Mouse (Mus musculus) embryonic stem cell, embryonic (primary cell): ENCODE measurements around the gene Gm128.

ENCODE experiments used
- CTCF ChIA-PET, 4 experiments: fragments of 300-600 bp in 2 of 4; fragments of 350-600 bp in 2 of 4; sonication (Branson Sonifier 250); formaldehyde crosslinking; loops; one replicate each; lab custom pipeline; 2022; ENCODE audit warnings: inconsistent platforms in 2 of 4; lab: Charles Lee
- POLR2A ChIA-PET, 4 experiments: fragments of 300-600 bp in 2 of 4; fragments of 350-600 bp in 2 of 4; sonication (Branson Sonifier 250); formaldehyde crosslinking; loops; one replicate each; lab custom pipeline; 2022; ENCODE audit warnings: antibody characterized with exemption in 4 of 4, inconsistent platforms in 1 of 4; lab: Charles Lee

Gene Gm128

DNA sequence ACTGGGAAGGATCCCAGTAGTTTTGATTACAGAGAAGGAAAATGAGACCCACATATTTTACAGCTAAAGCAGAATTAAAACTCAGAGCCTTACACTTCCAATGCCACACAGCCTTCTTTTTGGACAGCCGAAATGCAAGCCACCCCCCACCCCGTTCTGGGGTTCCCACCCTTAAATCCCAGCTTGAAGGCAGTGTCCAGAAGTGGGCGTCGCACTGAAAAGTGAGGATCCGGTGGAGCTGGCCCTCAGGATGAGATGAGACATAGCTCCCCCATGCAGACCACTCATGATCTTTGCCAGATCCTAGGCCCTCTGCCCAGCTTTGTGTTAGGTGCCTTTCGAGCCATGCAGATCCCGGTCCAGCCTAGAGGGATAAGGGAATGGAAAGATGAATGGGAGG is at the start of gene Gm128:
TSS of gene Gm128 (minus strand) at position 101 of the 400 bp plus-strand sequence.
- CTCF ChIA-PET, result interaction anchor here (0.6 to 2.4 kb wide), 6 partner anchors 10 to 143 kb away, joined by 3 to 7 read pairs (median 3); partner anchors contain the start of gene Anxa9 (in 1 of the 4)
- POLR2A ChIA-PET, result interaction anchor here (0.6 to 19.2 kb wide), 35 partner anchors 8 to 410 kb away, joined by 3 to 360 read pairs (median 5); partner anchors contain the start of genes Bnipl (in 3 of the 4), Gabpb2 (in 3 of the 4), Cdc42se1 (in 2 of the 4) and Mllt11 (in 2 of the 4)

DNA sequence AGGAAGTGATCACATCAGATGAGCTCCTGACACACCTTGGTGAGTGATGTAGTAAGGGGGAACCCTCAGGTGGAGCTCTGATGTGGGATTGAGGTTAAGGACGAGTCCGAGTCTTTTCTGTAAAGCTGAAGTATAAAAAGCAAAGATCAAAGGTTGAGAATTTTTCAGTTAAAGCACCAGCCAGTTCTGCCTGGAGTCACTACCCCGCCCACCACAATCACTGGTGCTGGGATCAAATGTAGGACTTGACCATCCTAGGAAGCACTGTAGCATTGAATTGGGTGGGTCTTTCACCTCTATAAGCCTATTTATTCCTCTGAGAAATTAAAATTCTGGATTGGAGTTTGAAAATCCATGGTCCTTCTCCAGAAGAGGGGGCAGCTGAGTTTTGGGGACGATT is 49.6 kb upstream of the Gm128 start:
- POLR2A ChIA-PET, result interaction anchor here in 3 of 4 experiments (0.7 to 2.5 kb wide), 27 partner anchors 9 to 660 kb away, joined by 3 to 13 read pairs (median 4); partner anchors contain the start of genes Mindy1 (in 3 of the 3), Prune1 (in 3 of the 3), Anxa9 (in 2 of the 3) and Arnt (in 1 of the 3)
- CTCF ChIA-PET, result interaction anchor here in 3 of 4 experiments (0.7 to 2.0 kb wide), 5 partner anchors 9 to 290 kb away, joined by 3 to 7 read pairs (median 3); partner anchors contain the start of gene Prune1 (in 2 of the 3)

DNA sequence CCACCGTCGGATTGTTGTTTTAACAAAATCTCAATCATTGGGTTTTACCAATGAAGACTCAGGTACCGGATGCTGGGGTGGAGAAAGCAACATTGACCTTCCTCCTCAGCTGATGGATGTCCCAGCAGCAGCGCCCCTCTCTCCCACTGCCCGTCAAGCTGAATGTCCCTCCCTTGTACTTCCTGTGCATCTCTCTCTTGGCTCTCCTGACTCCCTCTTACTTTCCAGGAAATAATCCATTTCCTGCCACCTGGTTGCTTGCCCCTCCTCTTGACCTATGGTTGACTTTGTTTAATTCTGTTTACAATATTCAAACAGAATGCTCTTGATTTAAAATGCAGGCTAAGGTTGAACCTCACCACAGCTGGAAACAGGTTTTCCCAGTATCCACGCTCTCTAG is 48.8 kb upstream of the Gm128 start:
- ChIA-PET CTCF (interaction anchor here in 3 of 4 experiments (1.4 to 2.0 kb wide), 4 partner anchors 8 to 21 kb away, joined by 3 to 7 read pairs (median 5); partner anchors contain the start of gene Prune1 (in 2 of the 3)), POLR2A (interaction anchor here in 3 of 4 experiments (0.5 to 6.6 kb wide), 30 partner anchors 8 to 385 kb away, joined by 3 to 36 read pairs (median 4); partner anchors contain the start of genes Mindy1 (in 3 of the 3), Prune1 (in 3 of the 3), Anxa9 (in 2 of the 3) and Arnt (in 1 of the 3))

DNA sequence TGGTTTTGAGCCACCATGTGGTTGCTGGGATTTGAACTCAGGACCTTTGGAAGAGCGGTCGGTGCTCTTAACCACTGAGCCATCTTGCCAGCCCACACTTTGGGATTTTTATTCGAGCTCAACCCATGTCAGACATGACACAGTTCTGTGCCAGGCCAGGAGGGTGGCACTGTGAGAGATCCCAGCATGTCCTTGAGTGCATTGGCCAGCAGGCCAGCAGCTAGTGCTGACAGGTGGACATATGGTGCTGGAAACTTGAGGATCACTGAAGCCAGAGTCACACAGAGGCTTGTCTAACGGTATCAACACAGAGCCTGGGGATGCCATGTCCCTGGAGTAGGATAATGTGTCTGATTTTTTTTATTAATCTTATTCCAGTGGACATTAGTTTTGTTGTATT is 48.0 kb upstream of the Gm128 start:
- ChIA-PET CTCF (interaction anchor here in 3 of 4 experiments (0.5 to 2.0 kb wide), 4 partner anchors 7 to 76 kb away, joined by 3 to 7 read pairs (median 6); partner anchors contain the start of gene Prune1 (in 1 of the 3)), POLR2A (interaction anchor here in 2 of 4 experiments (0.5 to 6.6 kb wide), 10 partner anchors 8 to 386 kb away, joined by 3 to 36 read pairs (median 4); partner anchors contain the start of genes Prune1 (in 2 of the 2), Mindy1 (in 1 of the 2) and Mllt11 (in 1 of the 2))

DNA sequence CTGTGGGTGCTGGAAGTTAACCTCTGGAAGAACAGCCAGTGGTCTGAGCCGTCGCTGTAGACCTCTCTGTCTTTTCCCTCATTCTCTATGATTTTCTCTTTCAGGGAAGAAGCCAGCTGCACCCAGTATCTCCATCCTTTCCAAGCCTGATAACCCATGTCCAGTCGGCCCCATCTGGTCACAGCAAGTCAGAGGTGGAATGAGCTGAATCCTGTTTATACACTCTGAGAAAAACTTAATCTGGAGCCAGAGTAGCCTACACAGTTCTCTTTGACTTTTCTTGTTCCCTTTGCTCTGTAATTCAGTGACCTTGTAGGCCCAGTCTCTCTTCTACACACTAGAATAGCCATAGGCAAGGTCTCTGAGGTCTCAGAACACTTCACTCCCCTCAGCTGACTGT is 46.1 kb upstream of the Gm128 start:
- POLR2A ChIA-PET, result interaction anchor here in 3 of 4 experiments (0.6 to 6.6 kb wide), 9 partner anchors 9 to 111 kb away, joined by 3 to 36 read pairs (median 3); partner anchors contain the start of genes Anxa9 (in 1 of the 3) and Gabpb2 (in 1 of the 3)
- CTCF ChIA-PET, result interaction anchor here in 1 of 4 experiments (1.2 kb wide), 1 partner anchor 23 kb away, joined by 4 read pairs; no protein-coding TSS in a partner anchor

DNA sequence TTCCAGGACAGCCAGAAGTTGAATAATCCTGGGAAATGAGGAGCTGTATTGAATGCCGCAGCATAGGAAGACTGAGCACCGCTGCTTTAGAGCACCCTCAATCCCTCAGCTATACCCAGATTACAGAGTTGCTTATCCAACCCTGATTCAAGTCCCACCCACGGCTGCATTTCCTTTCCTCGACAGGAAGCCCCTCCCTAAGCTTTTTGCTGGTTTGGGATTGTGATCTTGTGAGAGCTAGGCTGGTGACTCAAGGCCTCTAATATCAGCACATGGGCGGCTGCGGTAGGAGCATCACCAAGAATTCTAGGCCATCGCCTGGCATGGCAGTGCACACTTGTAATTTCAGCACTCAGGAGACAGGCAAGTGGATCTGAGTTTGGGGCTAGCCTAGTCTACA is 45.1 kb upstream of the Gm128 start:
- ChIA-PET POLR2A (interaction anchor here in 3 of 4 experiments (0.6 to 6.6 kb wide), 16 partner anchors 8 to 596 kb away, joined by 3 to 36 read pairs (median 4); partner anchors contain the start of genes Cers2 (in 1 of the 3), Ciart (in 1 of the 3) and Gabpb2 (in 1 of the 3)), CTCF (interaction anchor here in 2 of 4 experiments (0.9 to 1.1 kb wide), 2 partner anchors 24 to 69 kb away, joined by 3 read pairs; partner anchors contain the start of gene Gabpb2 (in 1 of the 2))

DNA sequence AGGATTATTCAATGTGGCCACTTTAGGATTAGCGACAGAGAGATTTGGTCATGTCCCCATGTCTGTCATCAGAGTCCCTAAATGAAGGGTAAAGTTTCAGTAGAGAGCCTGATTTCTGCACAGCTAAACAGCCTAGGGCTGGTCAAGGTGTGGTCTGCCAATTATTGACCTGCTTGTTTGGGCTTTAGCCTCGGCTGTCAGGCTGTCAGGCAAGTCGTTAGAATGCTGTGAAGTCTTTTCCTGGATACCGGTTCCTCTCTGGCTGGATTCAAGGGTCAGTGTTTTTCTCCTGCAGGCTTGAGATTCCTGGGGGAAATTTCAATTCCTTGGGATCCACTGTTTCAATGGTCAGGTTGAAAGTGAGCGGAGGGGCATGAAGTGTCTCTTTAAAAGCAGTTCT is 44.6 kb upstream of the Gm128 start:
- POLR2A ChIA-PET, result interaction anchor here (0.6 to 6.6 kb wide), 17 partner anchors 9 to 585 kb away, joined by 3 to 36 read pairs (median 4); partner anchors contain the start of genes Cers2 (in 1 of the 4), Gabpb2 (in 1 of the 4) and Mrps21 (in 1 of the 4)
- CTCF ChIA-PET, result interaction anchor here (0.5 to 1.1 kb wide), 5 partner anchors 9 to 228 kb away, joined by 3 to 7 read pairs (median 4); partner anchors contain the start of gene Gabpb2 (in 1 of the 4)

DNA sequence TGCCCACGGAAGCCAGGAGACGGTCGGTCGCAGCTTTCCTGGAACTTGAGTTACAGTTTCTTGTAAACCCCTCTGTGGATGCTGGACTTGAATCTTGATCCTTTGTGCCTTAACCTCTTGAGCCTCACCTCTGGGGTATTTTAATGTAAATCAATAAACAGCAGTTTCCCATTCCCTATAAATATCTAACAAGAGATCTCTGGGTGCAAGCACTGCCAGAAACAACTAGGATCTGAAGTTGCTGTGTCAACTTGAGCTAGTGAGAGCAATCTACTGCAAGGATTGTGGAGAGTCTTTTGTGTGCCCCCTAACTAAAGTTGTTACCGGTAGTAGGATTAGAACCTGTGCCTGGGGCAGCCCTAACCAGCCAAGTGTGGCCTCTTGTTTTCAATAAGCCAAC is 44.0 kb upstream of the Gm128 start:
- POLR2A ChIA-PET, result interaction anchor here (0.6 to 6.6 kb wide), 17 partner anchors 9 to 665 kb away, joined by 3 to 51 read pairs (median 4); partner anchors contain the start of genes Cers2 (in 2 of the 4), Cdc42se1 (in 1 of the 4), Gabpb2 (in 1 of the 4) and Mllt11 (in 1 of the 4)
- CTCF ChIA-PET, result interaction anchor here in 2 of 4 experiments (0.7 to 1.0 kb wide), 2 partner anchors 10 to 87 kb away, joined by 4 to 7 read pairs; no protein-coding TSS in a partner anchor

DNA sequence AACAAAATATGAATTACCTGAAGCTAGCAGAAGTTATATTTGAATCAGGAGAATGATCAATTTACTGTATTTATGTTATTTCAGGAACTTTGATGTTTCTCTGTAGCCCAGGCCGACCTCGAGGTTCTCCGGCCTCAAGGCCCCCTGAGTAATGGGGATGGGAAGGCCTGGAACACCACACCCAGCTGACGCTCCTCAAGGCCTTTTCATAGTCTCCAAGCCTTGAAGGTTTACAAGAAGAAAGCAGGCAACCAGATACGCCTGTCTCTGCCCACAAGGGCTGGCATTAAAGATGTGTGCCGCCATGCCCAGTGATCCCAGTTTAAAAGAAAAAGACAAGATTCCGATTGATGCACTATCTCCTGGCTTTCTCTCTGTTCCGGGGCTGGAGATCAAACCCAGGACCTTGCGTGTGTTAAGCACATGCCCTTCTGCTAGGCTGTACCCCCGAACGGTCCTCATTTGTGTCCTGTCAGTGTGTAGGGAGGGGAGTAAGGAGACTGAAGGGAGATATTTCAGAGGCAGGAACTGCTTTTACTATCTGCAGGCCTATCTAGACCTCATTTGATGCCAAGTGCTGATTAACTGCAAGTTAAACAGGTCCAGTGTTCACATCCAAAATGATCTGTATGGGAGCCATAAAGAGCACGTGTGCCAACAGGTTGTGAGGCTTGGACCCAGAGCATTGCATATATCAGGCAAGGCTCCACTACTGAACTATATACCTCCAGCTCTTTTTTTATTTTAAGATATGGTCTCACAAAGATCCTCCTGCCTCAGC is 43.3 kb upstream of the Gm128 start:
- ChIA-PET CTCF (interaction anchor here in 2 of 4 experiments (1.0 to 1.9 kb wide), 2 partner anchors 11 to 26 kb away, joined by 4 to 7 read pairs; no protein-coding TSS in a partner anchor), POLR2A (interaction anchor here in 3 of 4 experiments (1.0 to 6.6 kb wide), 16 partner anchors 9 to 392 kb away, joined by 3 to 51 read pairs (median 6); partner anchors contain the start of genes Cers2 (in 2 of the 3), Cdc42se1 (in 1 of the 3), Gabpb2 (in 1 of the 3) and Gm128 (in 1 of the 3))

DNA sequence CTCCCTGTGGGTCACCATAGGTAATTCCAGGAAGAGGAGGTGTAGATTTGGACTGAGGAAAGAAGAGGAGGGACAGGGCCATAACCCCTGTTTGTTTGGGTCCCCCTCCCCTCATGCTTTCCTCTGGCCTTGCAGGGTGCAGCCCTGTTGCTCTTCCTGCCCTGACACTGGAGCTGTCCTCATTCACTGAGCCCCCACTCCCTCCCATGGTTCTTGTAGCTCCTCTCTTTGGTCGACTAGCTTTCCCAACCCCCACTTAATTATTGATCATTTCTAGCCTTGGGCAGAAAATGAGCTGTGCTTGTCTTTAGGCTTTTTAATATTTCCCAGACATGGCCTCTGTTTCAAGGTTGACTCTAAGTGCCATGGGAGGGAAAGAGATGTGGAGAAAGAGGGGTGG is 42.7 kb upstream of the Gm128 start:
- CTCF ChIA-PET, result interaction anchor here in 1 of 4 experiments (1.9 kb wide), 1 partner anchor 27 kb away, joined by 7 read pairs; no protein-coding TSS in a partner anchor

DNA sequence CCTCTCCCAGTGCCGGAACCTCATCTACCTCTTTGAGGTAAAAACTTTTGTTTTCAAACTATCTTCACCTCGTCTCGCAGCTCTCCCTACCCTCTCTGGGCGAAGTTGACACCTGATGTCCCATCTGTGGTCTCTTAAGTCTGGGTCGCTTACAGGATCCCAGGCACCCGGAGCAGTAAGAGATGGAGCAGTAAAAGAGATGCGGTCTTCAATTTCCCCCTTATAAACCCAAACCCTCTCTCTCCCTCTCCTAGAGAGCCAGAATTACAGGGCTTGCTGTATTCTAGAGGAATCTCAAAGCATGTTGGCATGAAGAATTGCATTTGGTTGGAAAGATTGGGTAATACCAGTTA is 42.2 kb upstream of the Gm128 start:
- CTCF ChIA-PET, result interaction anchor here in 3 of 4 experiments (0.6 to 1.9 kb wide), 4 partner anchors 27 to 67 kb away, joined by 3 to 7 read pairs (median 3); no protein-coding TSS in a partner anchor
- POLR2A ChIA-PET, result interaction anchor here in 3 of 4 experiments (0.6 to 6.6 kb wide), 17 partner anchors 8 to 173 kb away, joined by 4 to 51 read pairs (median 6); partner anchors contain the start of genes Gabpb2 (in 2 of the 3), Vps72 (in 2 of the 3), Cdc42se1 (in 1 of the 3) and Gm128 (in 1 of the 3)

More for the DNA sequence above, 42.7 kb upstream of the Gm128 start:
- POLR2A ChIA-PET, result interaction anchor here in 3 of 4 experiments (0.6 to 6.6 kb wide), 12 partner anchors 8 to 173 kb away, joined by 3 to 51 read pairs (median 8); partner anchors contain the start of genes Cdc42se1 (in 1 of the 3), Gabpb2 (in 1 of the 3), Gm128 (in 1 of the 3) and Mllt11 (in 1 of the 3)

DNA sequence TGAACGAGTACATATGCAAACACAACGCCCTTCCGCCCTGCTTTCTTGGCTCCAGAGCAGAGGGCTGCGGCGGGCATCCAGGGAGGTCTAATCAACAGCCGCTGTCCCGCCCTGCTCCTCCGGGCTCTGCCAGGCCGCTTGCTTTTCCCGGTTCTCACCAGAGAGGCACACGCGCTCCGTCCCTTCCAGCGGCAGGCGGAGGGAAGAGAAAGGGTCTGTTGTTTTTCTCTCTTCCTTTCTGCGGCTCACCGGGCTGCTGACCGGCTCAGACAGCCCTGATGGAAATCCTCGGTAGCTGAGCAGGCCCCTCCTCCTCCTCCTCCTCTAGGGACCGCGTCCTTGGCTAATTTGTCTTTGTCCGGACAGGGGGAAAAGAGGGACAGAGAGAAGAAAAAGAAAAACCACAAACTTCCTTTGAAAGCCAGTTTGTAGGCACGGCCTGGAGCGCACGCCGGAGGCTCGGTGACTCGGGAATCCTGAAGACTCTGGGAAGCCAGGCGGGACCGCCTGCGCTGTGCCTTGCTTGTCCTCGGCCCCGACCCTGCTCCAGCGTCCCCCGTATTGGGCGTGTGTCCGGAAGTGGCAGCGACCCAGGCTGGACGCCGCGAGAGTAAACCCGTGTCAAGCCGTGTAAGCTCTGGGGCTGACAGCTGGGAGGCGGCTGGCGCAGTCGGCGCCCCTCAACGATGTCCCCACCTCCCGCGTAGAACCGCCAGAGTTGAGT is 41.6 kb upstream of the Gm128 start:
- CTCF ChIA-PET, result interaction anchor here in 3 of 4 experiments (0.6 to 1.9 kb wide), 5 partner anchors 7 to 67 kb away, joined by 3 to 7 read pairs (median 3); no protein-coding TSS in a partner anchor
- POLR2A ChIA-PET, result interaction anchor here in 3 of 4 experiments (0.9 to 5.9 kb wide), 28 partner anchors 8 to 573 kb away, joined by 3 to 51 read pairs (median 5); partner anchors contain the start of genes Gabpb2 (in 2 of the 3), Mllt11 (in 2 of the 3), Cdc42se1 (in 1 of the 3) and Cers2 (in 1 of the 3)

DNA sequence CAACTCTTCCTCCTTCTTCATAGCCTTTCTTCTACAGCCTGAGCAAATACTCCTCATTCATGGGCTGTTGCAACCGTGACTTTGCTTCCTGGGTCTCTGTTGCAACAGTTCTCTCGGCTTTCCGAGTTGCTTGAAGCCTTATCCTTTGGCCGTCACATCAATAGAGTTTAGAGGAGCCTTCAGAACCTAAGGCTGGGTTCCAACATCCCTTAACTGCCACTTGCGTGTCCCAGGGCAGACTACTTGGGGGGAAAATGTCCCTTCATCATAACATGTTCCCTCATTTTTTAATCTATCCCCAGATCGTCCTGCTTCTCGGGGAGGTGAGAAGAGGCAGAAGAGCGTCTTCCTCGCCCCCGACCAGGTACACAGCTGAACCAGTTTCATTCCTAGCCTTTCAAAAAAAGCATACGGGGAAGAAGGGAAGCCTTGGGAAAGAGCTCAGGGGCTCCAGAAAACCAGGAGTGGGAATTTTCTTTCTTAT is 41.0 kb upstream of the Gm128 start:
- ChIA-PET CTCF (interaction anchor here (0.6 to 1.6 kb wide), 7 partner anchors 8 to 266 kb away, joined by 3 to 5 read pairs (median 3); no protein-coding TSS in a partner anchor), POLR2A (interaction anchor here (0.6 to 5.9 kb wide), 45 partner anchors 8 to 573 kb away, joined by 3 to 51 read pairs (median 4); partner anchors contain the start of genes Cers2 (in 2 of the 4), Gabpb2 (in 2 of the 4), Mllt11 (in 2 of the 4) and Bnipl (in 1 of the 4))

DNA sequence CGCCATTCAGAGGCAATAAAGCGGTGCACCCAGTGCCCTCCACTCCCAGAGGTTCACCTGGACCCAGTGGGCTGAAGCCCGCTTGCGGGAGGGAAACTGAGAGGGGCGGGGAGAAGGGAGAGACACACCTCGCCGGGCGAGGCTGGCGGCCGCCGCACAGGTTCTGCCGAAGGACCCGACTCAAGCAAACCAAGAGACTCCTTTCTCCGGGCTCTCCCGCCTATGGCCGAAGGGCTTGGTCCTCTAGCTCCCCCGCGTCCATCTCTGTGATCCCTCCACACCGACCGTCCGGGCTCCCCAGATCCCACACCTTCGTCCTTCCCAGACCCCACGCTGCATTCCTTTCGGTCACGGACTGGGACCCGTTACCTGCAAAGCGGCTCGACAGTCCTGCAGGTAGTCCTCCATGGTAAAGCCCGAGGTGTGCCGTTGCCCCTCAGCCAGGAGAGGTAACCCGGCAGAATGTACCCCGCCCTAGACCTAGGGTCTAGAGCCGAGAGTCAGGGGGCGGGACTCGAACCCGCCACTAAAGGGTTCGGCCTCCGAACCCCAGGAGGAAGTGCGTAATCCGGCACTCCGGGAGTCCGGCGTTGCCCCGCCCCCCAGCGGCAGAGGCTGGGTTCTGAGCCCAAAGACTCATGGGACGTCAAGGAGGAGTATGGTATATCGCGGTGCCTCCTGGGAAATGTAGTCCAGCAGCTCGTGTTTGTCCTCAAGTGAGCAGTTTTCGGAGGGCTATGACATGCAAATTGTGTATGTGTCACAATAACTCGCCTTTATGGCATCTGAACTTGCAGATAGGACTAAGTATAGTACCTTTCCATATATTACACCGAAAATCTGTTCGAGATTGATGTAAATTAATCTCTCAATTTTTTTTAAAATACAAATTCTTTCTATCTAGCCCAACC is 40.1 kb upstream of the Gm128 start, which contains the start of the genes Mindy1 and Prune1:
TSS of gene Mindy1 (plus strand) at position 130 of the 911 bp plus-strand sequence.
TSS of gene Prune1 (minus strand) at position 861 of the 911 bp plus-strand sequence.
- POLR2A ChIA-PET, result interaction anchor here (0.6 to 5.9 kb wide), 51 partner anchors 8 to 1198 kb away, joined by 3 to 51 read pairs (median 4); partner anchors contain the start of genes Cdc42se1 (in 2 of the 4), Cers2 (in 2 of the 4), Mllt11 (in 2 of the 4) and Bnipl (in 1 of the 4)

More for the DNA sequence above, 40.1 kb upstream of the Gm128 start, which contains the start of the genes Mindy1 and Prune1:
- CTCF ChIA-PET, result interaction anchor here (0.6 to 1.6 kb wide), 13 partner anchors 9 to 868 kb away, joined by 3 to 5 read pairs (median 3); partner anchors contain the start of genes Cers2 (in 1 of the 4) and Gabpb2 (in 1 of the 4)
